Mouse (Mus musculus) cortical plate, adult 2 months (tissue): ENCODE results near the gene Pole3.

Experiments
- CTCF ChIP-seq: fragments of 200-500 bp; IDR thresholded peaks from 2 replicates; pipeline ENCODE4 v1.5.1; 2011; ENCODE audit warnings: mild to moderate bottlenecking, control low read depth, low read length; ENCODE audit not compliant: insufficient read depth; ENCODE audit errors: extremely low read depth
- POLR2A ChIP-seq: fragments of 200-500 bp; IDR thresholded peaks from 2 replicates; pipeline ENCODE4 v1.6.1; 2011; ENCODE audit warnings: mild to moderate bottlenecking, low read length, control low read depth; ENCODE audit not compliant: insufficient read depth; ENCODE audit errors: extremely low read depth

- TF ChIP-seq POLR2A (no peak), CTCF (no peak)
Observed at GRCm38 (mm10) chr4:62517538-62518415, 7.1 kb downstream of the Pole3 start.
